Mouse (Mus musculus) forebrain, embryonic 16.5 days (tissue): Measurements from ENCODE around the gene Ttll4. TPM values are rescaled to one million over a fixed set of nuclear protein-coding genes. Genes with fewer than 3 reads are reported as not detected.

Experiments used
- ATAC-seq: fragments of 200-750 bp; cut with Nextera tagmentation; 2 replicates; pipeline ENCODE4 v1.8.0; 2017; ENCODE audit warnings: mild to moderate bottlenecking, moderate library complexity
- H3K27ac ChIP-seq: fragments of 300-500 bp; sonication (generic); 2 replicates; pipeline ENCODE4 v1.5.1; 2014; ENCODE audit warnings: low read length, control low read depth
- H3K27me3 ChIP-seq: fragments of 300-500 bp; sonication (generic); replicated peaks from 2 replicates; pipeline ENCODE4 v1.6.1; 2014; ENCODE audit warnings: low read length; ENCODE audit not compliant: control insufficient read depth, insufficient read depth
- H3K36me3 ChIP-seq: fragments of 300-500 bp; sonication (generic); 2 replicates; pipeline ENCODE4 v1.6.1; 2014; ENCODE audit not compliant: control insufficient read depth, insufficient read depth
- H3K4me1 ChIP-seq: fragments of 300-500 bp; sonication (generic); replicated peaks from 2 replicates; pipeline ENCODE4 v1.6.1; 2014; ENCODE audit warnings: low read length; ENCODE audit not compliant: control insufficient read depth, insufficient read depth
- H3K4me2 ChIP-seq: fragments of 300-500 bp; sonication (generic); 2 replicates; pipeline ENCODE4 v1.6.1; 2014; ENCODE audit warnings: mild to moderate bottlenecking, low read length, control low read depth
- H3K4me3 ChIP-seq: fragments of 300-500 bp; sonication (generic); replicated peaks from 2 replicates; pipeline ENCODE4 v1.5.1; 2014; ENCODE audit warnings: mild to moderate bottlenecking, low read length, control low read depth
- H3K9ac ChIP-seq: fragments of 300-500 bp; sonication (generic); replicated peaks from 2 replicates; pipeline ENCODE4 v1.6.1; 2014; ENCODE audit warnings: low read depth, low read length, control low read depth
- H3K9me3 ChIP-seq: fragments of 300-500 bp; sonication (generic); 2 replicates; pipeline ENCODE4 v1.6.1; 2016; ENCODE audit warnings: low read length; ENCODE audit not compliant: control insufficient read depth
- WGBS: fragments of 180-500 bp; shearing (Covaris S2); extraction: QIAGEN DNeasy Blood & Tissue Kit; methylation state at CpG from one replicate; pipeline ENCODE4 v1.1.7; 2014; 5-methylcytosine and 5-hydroxymethylcytosine counted together
- polyA plus RNA-seq: library from polyadenylated mRNA; unstranded; fragments of >200 nt; fragmentation: Nextera tagmentation; extraction: Ambion mirVana; gene quantifications from 2 replicates; pipeline ENCODE4 v1.2.1, GENCODE M21; 2015

Ttll4 gene
- polyA plus RNA-seq, 1 experiment from 2014 or later = 16.6 TPM

GRCm38 (mm10) chr1:74715468-74715867, 53.9 kb downstream of the Ttll4 start:
- Histone ChIP-seq H3K4me1 (peaks cover 9% of the 10 kb centered on the region), H3K4me3 (no peak overlapping the region), H3K9ac (no peak overlapping the region), H3K27me3 (peaks cover 4% of the 10 kb centered on the region), H3K36me3 (no peaks in the 10 kb centered on the region), H3K4me2 (no peak overlapping the region), H3K27ac (no peak overlapping the region), H3K9me3 (no peaks in the 10 kb centered on the region)
- no peak for ATAC-seq
- 81% methylated on average over 5 of the region's 5 CpGs for WGBS

- Histone ChIP-seq H3K9me3 (no peaks in the 10 kb centered on the region), H3K27me3 (peaks cover 4% of the 10 kb centered on the region), H3K27ac (no peak overlapping the region), H3K4me3 (no peak overlapping the region), H3K4me2 (no peak overlapping the region), H3K36me3 (no peaks in the 10 kb centered on the region), H3K9ac (no peak overlapping the region), H3K4me1 (peaks cover 9% of the 10 kb centered on the region)
- WGBS = 91% methylated on average over 6 of the region's 6 CpGs
- no peak for ATAC-seq
These were observed 54.3 kb downstream of the Ttll4 start for GRCm38 (mm10) chr1:74715886-74716285.

DNA sequence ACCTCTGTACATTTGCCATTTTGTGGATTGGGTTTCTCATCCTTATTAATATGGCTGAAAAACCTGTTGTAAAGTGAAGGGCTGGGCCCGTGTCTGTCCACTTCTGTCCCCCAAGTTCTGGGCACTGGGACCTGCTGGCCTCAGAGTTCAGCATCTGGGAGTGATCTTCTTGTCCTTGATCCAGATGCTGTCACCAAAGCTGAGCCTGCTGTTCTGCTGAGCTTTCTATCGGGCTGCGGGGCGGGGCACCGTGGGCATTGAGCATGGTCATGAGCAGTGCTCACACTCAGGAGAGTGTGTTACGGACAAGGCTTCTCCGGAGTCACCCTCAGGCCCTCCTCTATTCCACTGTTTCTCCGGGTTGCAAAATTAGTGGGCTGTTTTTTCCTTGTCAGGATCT, 56.6 kb downstream of the Ttll4 start:
- H3K27me3 ChIP-seq = peaks cover 4% of the 10 kb centered on the region
- 89% methylated on average over 8 of the region's 8 CpGs for WGBS
- no peak overlapping the region for H3K4me2 ChIP-seq
- no peaks in the 10 kb centered on the region for H3K36me3 ChIP-seq
- no peak overlapping the region for H3K4me3 ChIP-seq
- peaks cover 7% of the 10 kb centered on the region for H3K4me1 ChIP-seq
- H3K9ac ChIP-seq = no peak overlapping the region
- ATAC-seq = no peak
- no peaks in the 10 kb centered on the region for H3K9me3 ChIP-seq
- no peak overlapping the region for H3K27ac ChIP-seq

- Histone ChIP-seq H3K4me2 (no peak overlapping the region), H3K27ac (no peak overlapping the region), H3K36me3 (no peaks in the 10 kb centered on the region), H3K27me3 (no peaks in the 10 kb centered on the region; the same call in 1 of the 2 replicates), H3K4me1 (no peaks in the 10 kb centered on the region), H3K9me3 (no peaks in the 10 kb centered on the region), H3K9ac (no peak overlapping the region), H3K4me3 (no peak overlapping the region)
- 79% methylated on average over 3 of the region's 3 CpGs for WGBS
- no peak for ATAC-seq
These were observed 57.7 kb downstream of the Ttll4 start for GRCm38 (mm10) chr1:74719281-74719680.

GRCm38 (mm10) chr1:74721657-74722056, 60.1 kb downstream of the Ttll4 start:
- WGBS = 83% methylated on average over 6 of the region's 6 CpGs
- no peak overlapping the region for H3K27ac ChIP-seq
- ATAC-seq = no peak
- H3K9ac ChIP-seq = no peak overlapping the region
- no peaks in the 10 kb centered on the region for H3K9me3 ChIP-seq
- no peaks in the 10 kb centered on the region for H3K36me3 ChIP-seq
- no peak overlapping the region for H3K4me3 ChIP-seq
- no peaks in the 10 kb centered on the region for H3K27me3 ChIP-seq
- no peaks in the 10 kb centered on the region for H3K4me1 ChIP-seq
- no peak overlapping the region for H3K4me2 ChIP-seq

GRCm38 (mm10) chr1:74723748-74724147, 62.2 kb downstream of the Ttll4 start:
- no peak for ATAC-seq
- 75% methylated on average over 2 of the region's 2 CpGs for WGBS
- no peak overlapping the region for H3K4me3 ChIP-seq
- no peaks in the 10 kb centered on the region for H3K36me3 ChIP-seq
- no peaks in the 10 kb centered on the region for H3K9me3 ChIP-seq
- H3K4me1 ChIP-seq = no peaks in the 10 kb centered on the region
- H3K4me2 ChIP-seq = no peak overlapping the region
- H3K9ac ChIP-seq = no peak overlapping the region
- H3K27ac ChIP-seq = no peak overlapping the region
- H3K27me3 ChIP-seq = no peaks in the 10 kb centered on the region

- Histone ChIP-seq H3K4me1 (no peaks in the 10 kb centered on the region), H3K4me3 (no peak overlapping the region), H3K36me3 (no peaks in the 10 kb centered on the region), H3K4me2 (no peak overlapping the region), H3K9me3 (no peaks in the 10 kb centered on the region), H3K27me3 (no peaks in the 10 kb centered on the region), H3K9ac (no peak overlapping the region), H3K27ac (no peak overlapping the region)
- WGBS = 89% methylated on average over 5 of the region's 5 CpGs
- no peak for ATAC-seq
These were observed 64.6 kb downstream of the Ttll4 start for GRCm38 (mm10) chr1:74726114-74726513.

DNA sequence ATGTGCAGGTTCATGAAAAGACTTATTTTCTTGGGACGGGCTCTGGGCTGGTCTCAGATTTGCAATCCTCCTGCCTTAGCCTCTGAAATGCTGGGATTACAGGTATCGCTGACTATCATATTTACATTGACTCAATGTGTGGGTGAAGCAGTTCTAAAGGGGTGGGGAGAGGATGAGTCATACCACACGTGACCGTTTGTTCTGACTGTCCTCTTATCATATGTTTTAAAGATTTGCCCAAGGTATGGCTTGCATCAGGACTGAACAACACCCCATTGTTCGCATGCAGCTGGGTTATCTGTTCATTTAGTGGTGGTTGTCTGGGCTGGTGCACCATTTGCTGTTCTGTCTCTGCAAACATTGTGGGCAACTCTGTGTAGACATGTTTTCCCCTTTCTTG, 65.1 kb downstream of the Ttll4 start:
- Histone ChIP-seq H3K36me3 (no peaks in the 10 kb centered on the region), H3K4me2 (no peak overlapping the region), H3K9me3 (no peaks in the 10 kb centered on the region), H3K4me3 (no peak overlapping the region), H3K9ac (no peak overlapping the region), H3K4me1 (no peaks in the 10 kb centered on the region), H3K27ac (no peak overlapping the region), H3K27me3 (no peaks in the 10 kb centered on the region)
- no peak for ATAC-seq
- WGBS = 89% methylated on average over 5 of the region's 5 CpGs

DNA sequence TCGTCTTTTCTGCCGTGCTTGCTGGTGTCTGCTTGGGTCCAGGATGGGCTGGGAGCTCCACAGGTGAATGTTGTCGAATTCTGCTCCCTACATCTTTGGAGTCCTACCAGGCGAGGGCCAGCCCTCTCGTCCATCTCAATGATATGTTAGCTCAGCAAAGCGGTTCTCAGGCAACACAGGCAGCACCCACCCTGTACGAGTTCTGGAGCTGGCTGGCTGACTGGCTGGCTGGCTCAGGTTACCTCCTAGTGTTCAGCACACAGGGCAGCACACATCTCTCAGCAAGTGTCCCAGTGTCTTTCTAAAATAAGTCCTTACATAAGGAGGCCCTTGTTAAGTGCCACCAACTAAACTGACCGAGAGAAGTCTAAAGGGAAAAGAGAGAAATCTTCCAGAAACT, 66.9 kb downstream of the Ttll4 start:
- no peaks in the 10 kb centered on the region for H3K36me3 ChIP-seq
- 79% methylated on average over 8 of the region's 8 CpGs for WGBS
- no peaks in the 10 kb centered on the region for H3K4me1 ChIP-seq

DNA sequence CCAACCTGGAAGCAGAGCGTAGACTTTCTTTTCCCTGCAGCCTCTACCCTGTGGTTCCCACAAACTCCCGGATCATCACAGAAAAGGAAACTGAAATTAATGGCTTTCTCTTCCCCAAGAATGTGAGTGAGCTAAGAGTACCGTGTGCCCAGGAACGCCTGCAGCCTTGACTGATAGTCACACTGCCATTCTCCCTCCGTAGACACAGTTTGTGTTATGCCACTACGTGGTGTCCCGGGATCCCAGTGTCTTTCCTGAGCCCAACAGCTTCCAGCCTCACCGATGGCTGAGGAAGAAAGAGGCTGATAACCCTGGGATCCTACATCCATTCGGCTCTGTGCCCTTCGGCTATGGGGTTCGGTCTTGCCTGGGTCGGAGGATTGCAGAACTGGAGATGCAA, 75.4 kb downstream of the Ttll4 start:
- Histone ChIP-seq H3K9ac (no peak overlapping the region), H3K4me3 (no peak overlapping the region), H3K27me3 (no peaks in the 10 kb centered on the region), H3K4me2 (no peak overlapping the region), H3K9me3 (no peaks in the 10 kb centered on the region), H3K36me3 (no peaks in the 10 kb centered on the region), H3K27ac (no peak overlapping the region), H3K4me1 (no peaks in the 10 kb centered on the region)
- 90% methylated on average over 12 of the region's 12 CpGs for WGBS
- no peak for ATAC-seq

More for the DNA sequence above, 66.9 kb downstream of the Ttll4 start:
- no peaks in the 10 kb centered on the region for H3K27me3 ChIP-seq
- no peak overlapping the region for H3K4me3 ChIP-seq
- ATAC-seq = no peak
- no peak overlapping the region for H3K9ac ChIP-seq
- H3K4me2 ChIP-seq = no peak overlapping the region
- H3K9me3 ChIP-seq = no peaks in the 10 kb centered on the region
- H3K27ac ChIP-seq = no peak overlapping the region
